Mouse (Mus musculus) stomach, embryonic 16.5 days (tissue): ENCODE measurements around the gene Rwdd3. TPM values are rescaled to one million over a fixed set of nuclear protein-coding genes. Genes with fewer than 3 reads are reported as not detected.

Experiments used
- ATAC-seq: fragments of 200-750 bp; cut with Nextera tagmentation; 2 replicates; pipeline ENCODE4 v1.8.0; 2017; ENCODE audit warnings: moderate number of reproducible peaks, moderate TSS enrichment; ENCODE audit not compliant: insufficient read depth, low FRiP score
- H3K27ac ChIP-seq: fragments of 300-500 bp; sonication (generic); 2 replicates; pipeline ENCODE4 v1.5.1; 2014; ENCODE audit warnings: low read length
- H3K27me3 ChIP-seq: fragments of 300-500 bp; sonication (generic); 2 replicates; pipeline ENCODE4 v1.6.1; 2014; ENCODE audit warnings: low read length, control low read depth, mixed read lengths; ENCODE audit not compliant: control insufficient read depth, insufficient read depth
- H3K36me3 ChIP-seq: fragments of 300-500 bp; sonication (generic); 2 replicates; pipeline ENCODE4 v1.6.1; 2014; ENCODE audit warnings: low read length; ENCODE audit not compliant: control insufficient read depth, insufficient read depth
- H3K4me1 ChIP-seq: fragments of 300-500 bp; sonication (generic); 2 replicates; pipeline ENCODE4 v1.6.1; 2014; ENCODE audit warnings: low read length, control low read depth, mixed read lengths; ENCODE audit not compliant: control insufficient read depth, insufficient read depth
- H3K4me2 ChIP-seq: fragments of 300-500 bp; sonication (generic); 2 replicates; pipeline ENCODE4 v1.6.1; 2014; ENCODE audit warnings: low read depth, low read length, mixed read lengths
- H3K4me3 ChIP-seq: fragments of 300-500 bp; sonication (generic); replicated peaks from 2 replicates; pipeline ENCODE4 v1.5.1; 2014; ENCODE audit warnings: mild to moderate bottlenecking, low read length
- H3K9ac ChIP-seq: fragments of 300-500 bp; sonication (generic); 2 replicates; pipeline ENCODE4 v1.6.1; 2014; ENCODE audit warnings: low read length
- H3K9me3 ChIP-seq: fragments of 300-500 bp; sonication (generic); replicated peaks from 2 replicates; pipeline ENCODE4 v1.6.1; 2016; ENCODE audit warnings: low read length, control low read depth; ENCODE audit not compliant: control insufficient read depth
- WGBS: fragments of 180-500 bp; shearing (Covaris S2); extraction: QIAGEN DNeasy Blood & Tissue Kit; methylation state at CpG from one replicate; pipeline ENCODE4 v1.1.7; 2014; 5-methylcytosine and 5-hydroxymethylcytosine counted together
- polyA plus RNA-seq: library from polyadenylated mRNA; unstranded; fragments of >200 nt; fragmentation: Nextera tagmentation; extraction: Ambion mirVana; gene quantifications from 2 replicates; pipeline ENCODE4 v1.2.1, GENCODE M21; 2015

The Rwdd3 gene
- polyA plus RNA-seq, 1 experiment from 2014 or later = 5.9 TPM

GRCm38 (mm10) chr3:121133937-121134336 lies 37.6 kb downstream of the Rwdd3 start:
- Histone ChIP-seq H3K36me3 (no peaks in the 10 kb centered on the region), H3K27ac (no peak overlapping the region), H3K9ac (no peak overlapping the region), H3K4me3 (no peak overlapping the region), H3K4me2 (no peak overlapping the region), H3K4me1 (no peaks in the 10 kb centered on the region), H3K27me3 (no peaks in the 10 kb centered on the region), H3K9me3 (no peaks in the 10 kb centered on the region)
- WGBS = 77% methylated on average over 11 of the region's 11 CpGs
- ATAC-seq = no peak

- H3K27me3 ChIP-seq = no peaks in the 10 kb centered on the region
These were observed 38.5 kb downstream of the Rwdd3 start for GRCm38 (mm10) chr3:121133039-121133438.

GRCm38 (mm10) chr3:121127171-121127570 lies 44.3 kb downstream of the Rwdd3 start:
- H3K27ac ChIP-seq = no peak overlapping the region
- H3K36me3 ChIP-seq = no peaks in the 10 kb centered on the region
- H3K4me3 ChIP-seq = no peak overlapping the region
- no peak overlapping the region for H3K9ac ChIP-seq
- no peak for ATAC-seq
- 79% methylated on average over 2 of the region's 2 CpGs for WGBS
- no peaks in the 10 kb centered on the region for H3K4me1 ChIP-seq
- no peaks in the 10 kb centered on the region for H3K27me3 ChIP-seq
- H3K9me3 ChIP-seq = no peaks in the 10 kb centered on the region
- no peak overlapping the region for H3K4me2 ChIP-seq

More at GRCm38 (mm10) chr3:121133039-121133438, 38.5 kb downstream of the Rwdd3 start:
- Histone ChIP-seq H3K27ac (no peak overlapping the region), H3K4me1 (no peaks in the 10 kb centered on the region), H3K4me2 (no peak overlapping the region), H3K36me3 (no peaks in the 10 kb centered on the region), H3K9me3 (no peaks in the 10 kb centered on the region), H3K9ac (no peak overlapping the region), H3K4me3 (no peak overlapping the region)
- ATAC-seq = no peak
- WGBS = 70% methylated on average over 5 of the region's 5 CpGs

GRCm38 (mm10) chr3:121126476-121126875 lies 45.0 kb downstream of the Rwdd3 start:
- 65% methylated on average over 5 of the region's 5 CpGs for WGBS
- no peak overlapping the region for H3K4me2 ChIP-seq
- no peaks in the 10 kb centered on the region for H3K4me1 ChIP-seq
- no peak for ATAC-seq
- no peak overlapping the region for H3K27ac ChIP-seq
- H3K27me3 ChIP-seq = no peaks in the 10 kb centered on the region
- no peaks in the 10 kb centered on the region for H3K9me3 ChIP-seq
- H3K4me3 ChIP-seq = no peak overlapping the region
- H3K36me3 ChIP-seq = no peaks in the 10 kb centered on the region
- H3K9ac ChIP-seq = no peak overlapping the region

GRCm38 (mm10) chr3:121121072-121121471 lies 50.4 kb downstream of the Rwdd3 start:
- ATAC-seq = no peak
- no peak overlapping the region for H3K27ac ChIP-seq
- no peak overlapping the region for H3K4me3 ChIP-seq
- 86% methylated on average over 5 of the region's 5 CpGs for WGBS
- no peak overlapping the region for H3K4me2 ChIP-seq
- H3K36me3 ChIP-seq = no peaks in the 10 kb centered on the region
- no peaks in the 10 kb centered on the region for H3K9me3 ChIP-seq
- H3K27me3 ChIP-seq = no peaks in the 10 kb centered on the region
- H3K4me1 ChIP-seq = no peaks in the 10 kb centered on the region
- H3K9ac ChIP-seq = no peak overlapping the region

GRCm38 (mm10) chr3:121116590-121116989 lies 54.9 kb downstream of the Rwdd3 start:
- Histone ChIP-seq H3K9me3 (no peaks in the 10 kb centered on the region), H3K9ac (no peak overlapping the region), H3K36me3 (no peaks in the 10 kb centered on the region), H3K27ac (no peak overlapping the region), H3K4me2 (no peak overlapping the region), H3K4me1 (no peaks in the 10 kb centered on the region), H3K27me3 (no peaks in the 10 kb centered on the region), H3K4me3 (no peak overlapping the region)
- 66% methylated on average over 13 of the region's 13 CpGs for WGBS
- ATAC-seq = no peak

- Histone ChIP-seq H3K4me2 (no peak overlapping the region), H3K27me3 (no peaks in the 10 kb centered on the region), H3K27ac (no peak overlapping the region), H3K4me1 (no peaks in the 10 kb centered on the region), H3K4me3 (no peak overlapping the region), H3K9me3 (no peaks in the 10 kb centered on the region), H3K36me3 (no peaks in the 10 kb centered on the region), H3K9ac (no peak overlapping the region)
- no peak for ATAC-seq
- 62% methylated on average over 5 of the region's 5 CpGs for WGBS
These were observed 55.4 kb downstream of the Rwdd3 start for GRCm38 (mm10) chr3:121116067-121116466.

GRCm38 (mm10) chr3:121111068-121111467 lies 60.4 kb downstream of the Rwdd3 start:
- H3K9me3 ChIP-seq = no peaks in the 10 kb centered on the region
- no peak overlapping the region for H3K4me3 ChIP-seq
- WGBS = 73% methylated on average over 8 of the region's 8 CpGs
- H3K27ac ChIP-seq = no peak overlapping the region
- no peaks in the 10 kb centered on the region for H3K4me1 ChIP-seq
- no peak for ATAC-seq
- no peaks in the 10 kb centered on the region for H3K27me3 ChIP-seq
- H3K36me3 ChIP-seq = no peaks in the 10 kb centered on the region
- H3K9ac ChIP-seq = no peak overlapping the region
- H3K4me2 ChIP-seq = no peak overlapping the region

- H3K4me1 ChIP-seq = no peaks in the 10 kb centered on the region
- no peak overlapping the region for H3K4me2 ChIP-seq
- WGBS = 83% methylated on average over 7 of the region's 7 CpGs
- no peaks in the 10 kb centered on the region for H3K9me3 ChIP-seq
- no peaks in the 10 kb centered on the region for H3K36me3 ChIP-seq
- H3K9ac ChIP-seq = no peak overlapping the region
- H3K27ac ChIP-seq = no peak overlapping the region
- no peak overlapping the region for H3K4me3 ChIP-seq
- H3K27me3 ChIP-seq = no peaks in the 10 kb centered on the region
- ATAC-seq = no peak
These were observed 61.1 kb downstream of the Rwdd3 start for GRCm38 (mm10) chr3:121110430-121110829.

GRCm38 (mm10) chr3:121107481-121107880 lies 64.0 kb downstream of the Rwdd3 start:
- no peaks in the 10 kb centered on the region for H3K36me3 ChIP-seq
- WGBS = 77% methylated on average over 6 of the region's 6 CpGs
- no peak for ATAC-seq
- H3K4me3 ChIP-seq = no peak overlapping the region
- H3K4me2 ChIP-seq = no peak overlapping the region
- no peaks in the 10 kb centered on the region for H3K27me3 ChIP-seq
- 0 out of 2 replicates have a peak, but pooled peaks cover 3% of the 10 kb centered on the region for H3K4me1 ChIP-seq
- no peak overlapping the region for H3K27ac ChIP-seq
- no peak overlapping the region for H3K9ac ChIP-seq
- no peaks in the 10 kb centered on the region for H3K9me3 ChIP-seq
